Mouse (Mus musculus): ENCODE data around the gene Fam173a. TPM values are rescaled to one million over a fixed set of nuclear protein-coding genes. Genes with fewer than 3 reads are reported as not detected.
A peak's percentile ranks its signal among the peaks of the same experiment; 100 is the strongest.

The Fam173a gene
- polyA plus RNA-seq, 1 experiment from 2014 or later, result 93.8 TPM

GRCm38 (mm10) chr17:25825311-25825710, 32.6 kb upstream of the Fam173a start:
- Histone ChIP-seq H3K4me3 (ENCODE audit: low read depth, low read length) (no peak overlapping the region), H3K9ac (ENCODE audit: low read length) (no peak overlapping the region), H3K36me3 (ENCODE audit: control insufficient read depth, insufficient read depth, low read length) (peaks cover 29% of the 10 kb centered on the region), H3K27me3 (replicated peaks; ENCODE audit: control insufficient read depth, insufficient read depth, low read length) (peaks cover 11% of the 10 kb centered on the region), H3K9me3 (ENCODE audit: control insufficient read depth, low read length) (no peaks in the 10 kb centered on the region), H3K4me1 (replicated peaks; ENCODE audit: control insufficient read depth, insufficient read depth, low read length) (peaks cover 29% of the 10 kb centered on the region), H3K27ac (ENCODE audit: low read depth) (no peak overlapping the region), H3K4me2 (ENCODE audit: low read length) (peak overlapping the region; percentile 92; the same call in 1 of the 2 replicates)
- ATAC-seq (replicated peaks; ENCODE audit: low FRiP score, low TSS enrichment, low read depth), result no peak
- no peak for DNase-seq (ENCODE audit: low spot score)
- WGBS, result 94% methylated on average over 6 of the region's 6 CpGs

- Histone ChIP-seq H3K36me3 (ENCODE audit: control insufficient read depth, insufficient read depth, low read length) (peaks cover 24% of the 10 kb centered on the region), H3K4me2 (ENCODE audit: low read length) (peak overlapping the region; percentile 92), H3K9ac (ENCODE audit: low read length) (peak overlapping the region; percentile 62; the same call in 1 of the 2 replicates), H3K4me3 (ENCODE audit: low read depth, low read length) (peak overlapping the region; percentile 77; the same call in 1 of the 2 replicates), H3K9me3 (ENCODE audit: control insufficient read depth, low read length) (no peaks in the 10 kb centered on the region), H3K27ac (ENCODE audit: low read depth) (no peak overlapping the region), H3K27me3 (replicated peaks; ENCODE audit: control insufficient read depth, insufficient read depth, low read length) (peaks cover 18% of the 10 kb centered on the region), H3K4me1 (replicated peaks; ENCODE audit: control insufficient read depth, insufficient read depth, low read length) (peaks cover 21% of the 10 kb centered on the region)
- DNase-seq (ENCODE audit: low spot score) (no peak), ATAC-seq (replicated peaks; ENCODE audit: low FRiP score, low TSS enrichment, low read depth) (no peak)
- 66% methylated on average over 17 of the region's 17 CpGs for WGBS
Observed at GRCm38 (mm10) chr17:25824362-25825142, 31.9 kb upstream of the Fam173a start.

DNA sequence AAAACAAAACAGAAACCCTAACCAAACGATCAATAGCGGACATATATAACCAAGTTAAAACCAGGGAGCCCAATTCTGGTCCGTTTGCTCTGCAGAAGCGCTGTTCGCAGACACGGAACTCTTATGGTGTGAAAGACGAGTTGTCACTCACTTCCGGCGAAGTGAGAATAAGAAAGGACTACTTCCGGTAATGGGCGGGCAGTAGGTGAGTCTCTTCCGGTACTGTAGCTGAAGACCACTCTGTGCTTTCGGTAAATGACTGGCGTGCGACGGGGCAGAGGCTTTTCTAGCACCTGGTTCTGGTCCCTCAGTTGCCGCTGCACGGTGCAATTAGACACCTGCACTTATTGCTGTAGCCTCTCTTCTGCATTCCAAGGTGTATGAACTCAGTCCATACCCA, 30.8 kb upstream of the Fam173a start, which contains the start of gene Wdr24:
Gene Wdr24 (plus strand): TSS at position 176 of the 400 bp plus-strand sequence.
- H3K4me2 ChIP-seq (ENCODE audit: low read length), result peak within 1 kb of the TSS; percentile 92
- peaks cover 29% of the 10 kb centered on the region for H3K27me3 ChIP-seq (replicated peaks; ENCODE audit: control insufficient read depth, insufficient read depth, low read length)
- H3K4me1 ChIP-seq (replicated peaks; ENCODE audit: control insufficient read depth, insufficient read depth, low read length), result peaks cover 19% of the 10 kb centered on the region
- peaks cover 24% of the 10 kb centered on the region for H3K36me3 ChIP-seq (ENCODE audit: control insufficient read depth, insufficient read depth, low read length)
- DNase-seq (ENCODE audit: low spot score) (peak; percentile 79), ATAC-seq (replicated peaks; ENCODE audit: low FRiP score, low TSS enrichment, low read depth) (0 out of 2 replicates have a peak, but pooled peaks have one; percentile 49)
- H3K9ac ChIP-seq (ENCODE audit: low read length), result peak within 1 kb of the TSS; percentile 62
- H3K27ac ChIP-seq (ENCODE audit: low read depth), result peak within 1 kb of the TSS; percentile 38
- under 1% methylated on average over 18 of the region's 18 CpGs for WGBS
- H3K4me3 ChIP-seq (ENCODE audit: low read depth, low read length), result peak within 1 kb of the TSS; percentile 77
- no peaks in the 10 kb centered on the region for H3K9me3 ChIP-seq (ENCODE audit: control insufficient read depth, low read length)

- peaks cover 40% of the 10 kb centered on the region for H3K27me3 ChIP-seq (replicated peaks; ENCODE audit: control insufficient read depth, insufficient read depth, low read length)
- no peaks in the 10 kb centered on the region for H3K36me3 ChIP-seq (ENCODE audit: control insufficient read depth, insufficient read depth, low read length)
- H3K27ac ChIP-seq (ENCODE audit: low read depth), result no peak overlapping the region
- 5% methylated on average over 46 of the region's 46 CpGs for WGBS
- no peak overlapping the region for H3K9ac ChIP-seq (ENCODE audit: low read length)
- H3K4me3 ChIP-seq (ENCODE audit: low read depth, low read length), result no peak overlapping the region
- no peaks in the 10 kb centered on the region for H3K9me3 ChIP-seq (ENCODE audit: control insufficient read depth, low read length)
- ATAC-seq (replicated peaks; ENCODE audit: low FRiP score, low TSS enrichment, low read depth) (peak; percentile 41), DNase-seq (ENCODE audit: low spot score) (no peak)
- peak overlapping the region; percentile 25 for H3K4me2 ChIP-seq (ENCODE audit: low read length)
- H3K4me1 ChIP-seq (replicated peaks; ENCODE audit: control insufficient read depth, insufficient read depth, low read length), result peaks cover 3% of the 10 kb centered on the region
Observed at GRCm38 (mm10) chr17:25818851-25819780, 26.4 kb upstream of the Fam173a start.

GRCm38 (mm10) chr17:25817662-25818061, 25.0 kb upstream of the Fam173a start:
- no peak overlapping the region for H3K4me2 ChIP-seq (ENCODE audit: low read length)
- peaks cover 43% of the 10 kb centered on the region for H3K27me3 ChIP-seq (replicated peaks; ENCODE audit: control insufficient read depth, insufficient read depth, low read length)
- no peaks in the 10 kb centered on the region for H3K9me3 ChIP-seq (ENCODE audit: control insufficient read depth, low read length)
- H3K9ac ChIP-seq (ENCODE audit: low read length), result no peak overlapping the region
- ATAC-seq (replicated peaks; ENCODE audit: low FRiP score, low TSS enrichment, low read depth) (no peak), DNase-seq (ENCODE audit: low spot score) (no peak)
- 77% methylated on average over 11 of the region's 11 CpGs for WGBS
- no peaks in the 10 kb centered on the region for H3K4me1 ChIP-seq (replicated peaks; ENCODE audit: control insufficient read depth, insufficient read depth, low read length)
- no peaks in the 10 kb centered on the region for H3K36me3 ChIP-seq (ENCODE audit: control insufficient read depth, insufficient read depth, low read length)
- H3K4me3 ChIP-seq (ENCODE audit: low read depth, low read length), result no peak overlapping the region
- no peak overlapping the region for H3K27ac ChIP-seq (ENCODE audit: low read depth)

GRCm38 (mm10) chr17:25813471-25813870, 20.8 kb upstream of the Fam173a start:
- Histone ChIP-seq H3K4me1 (replicated peaks; ENCODE audit: control insufficient read depth, insufficient read depth, low read length) (peaks cover 11% of the 10 kb centered on the region), H3K4me2 (ENCODE audit: low read length) (no peak overlapping the region; the same call in 1 of the 2 replicates), H3K27me3 (replicated peaks; ENCODE audit: control insufficient read depth, insufficient read depth, low read length) (peaks cover 40% of the 10 kb centered on the region), H3K9me3 (ENCODE audit: control insufficient read depth, low read length) (no peaks in the 10 kb centered on the region), H3K9ac (ENCODE audit: low read length) (no peak overlapping the region), H3K4me3 (ENCODE audit: low read depth, low read length) (no peak overlapping the region), H3K36me3 (ENCODE audit: control insufficient read depth, insufficient read depth, low read length) (no peaks in the 10 kb centered on the region), H3K27ac (ENCODE audit: low read depth) (no peak overlapping the region)
- peak; percentile 37; the same call in 1 of the 2 replicates for ATAC-seq (replicated peaks; ENCODE audit: low FRiP score, low TSS enrichment, low read depth)
- DNase-seq (ENCODE audit: low spot score), result peak; percentile 99
- 3% methylated on average over 20 of the region's 20 CpGs for WGBS

DNA sequence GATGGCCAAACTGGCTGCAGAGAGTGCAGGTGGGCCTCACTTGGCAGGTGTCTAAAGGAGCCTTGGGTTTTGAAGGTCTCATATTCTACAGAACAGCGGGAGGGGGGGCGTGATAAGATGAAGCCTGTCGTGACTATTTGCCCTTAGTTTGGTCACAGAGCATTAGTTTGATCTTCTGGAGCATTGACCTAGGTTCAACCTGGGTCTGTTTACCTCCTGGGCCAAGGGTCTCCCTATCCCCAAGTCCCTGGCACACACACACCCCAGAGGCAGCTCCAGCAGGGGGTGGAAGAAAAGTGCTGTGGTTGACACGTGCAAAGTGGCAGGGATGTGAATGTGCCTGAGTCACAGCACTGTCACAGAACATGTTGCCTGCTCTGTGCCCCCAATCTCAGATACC, 18.2 kb upstream of the Fam173a start:
- H3K27me3 ChIP-seq (replicated peaks; ENCODE audit: control insufficient read depth, insufficient read depth, low read length), result peaks cover 34% of the 10 kb centered on the region
- no peak for ATAC-seq (replicated peaks; ENCODE audit: low FRiP score, low TSS enrichment, low read depth)
- no peak overlapping the region for H3K4me3 ChIP-seq (ENCODE audit: low read depth, low read length)
- H3K36me3 ChIP-seq (ENCODE audit: control insufficient read depth, insufficient read depth, low read length), result no peaks in the 10 kb centered on the region
- no peak overlapping the region for H3K27ac ChIP-seq (ENCODE audit: low read depth)
- H3K4me2 ChIP-seq (ENCODE audit: low read length), result no peak overlapping the region
- no peaks in the 10 kb centered on the region for H3K9me3 ChIP-seq (ENCODE audit: control insufficient read depth, low read length)
- no peak for DNase-seq (ENCODE audit: low spot score)
- H3K4me1 ChIP-seq (replicated peaks; ENCODE audit: control insufficient read depth, insufficient read depth, low read length), result peaks cover 12% of the 10 kb centered on the region
- 84% methylated on average over 4 of the region's 4 CpGs for WGBS
- H3K9ac ChIP-seq (ENCODE audit: low read length), result no peak overlapping the region

DNA sequence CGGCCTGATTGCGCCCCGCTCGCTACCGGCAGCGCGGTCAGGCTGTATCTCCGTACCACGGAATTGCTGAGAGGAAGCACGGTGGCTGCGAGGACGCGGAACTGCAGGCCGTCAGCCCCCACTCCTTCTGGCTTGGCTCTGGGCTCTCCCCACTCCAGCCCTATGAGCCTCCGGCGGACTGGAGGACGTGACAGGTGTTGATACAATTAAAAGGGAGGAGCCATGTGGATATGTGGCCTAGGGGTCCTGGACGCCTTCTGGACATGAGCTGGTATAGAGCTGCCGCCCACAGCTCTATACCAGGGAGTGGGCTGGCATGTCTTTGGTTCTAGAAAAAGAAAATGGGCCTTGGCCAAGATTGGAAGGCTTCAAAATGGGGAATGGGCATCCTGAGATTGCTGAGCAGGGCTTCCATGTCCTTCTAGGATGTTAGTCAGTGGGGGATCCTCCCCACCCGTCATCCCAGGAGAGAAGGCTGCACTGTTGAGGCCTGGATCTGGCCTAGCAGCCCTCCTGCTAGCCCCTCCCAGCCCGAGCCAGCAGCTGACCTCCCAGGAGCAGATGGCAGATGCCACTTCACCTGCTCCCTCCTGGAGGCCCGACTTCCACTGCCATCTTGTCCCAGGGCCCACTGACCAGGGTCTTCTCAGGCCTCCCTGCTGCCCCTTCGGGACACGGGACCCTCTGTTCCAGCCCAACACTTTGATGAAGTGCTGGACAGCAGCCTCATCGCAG, 17.1 kb upstream of the Fam173a start:
- WGBS, result 4% methylated on average over 21 of the region's 25 CpGs
- no peaks in the 10 kb centered on the region for H3K36me3 ChIP-seq (ENCODE audit: control insufficient read depth, insufficient read depth, low read length)
- H3K4me3 ChIP-seq (ENCODE audit: low read depth, low read length), result peak overlapping the region; percentile 60
- no peaks in the 10 kb centered on the region for H3K9me3 ChIP-seq (ENCODE audit: control insufficient read depth, low read length)
- no peak overlapping the region for H3K27ac ChIP-seq (ENCODE audit: low read depth)
- H3K4me1 ChIP-seq (replicated peaks; ENCODE audit: control insufficient read depth, insufficient read depth, low read length), result peaks cover 12% of the 10 kb centered on the region
- DNase-seq (ENCODE audit: low spot score) (no peak), ATAC-seq (replicated peaks; ENCODE audit: low FRiP score, low TSS enrichment, low read depth) (no peak)
- peak overlapping the region; percentile 53 for H3K9ac ChIP-seq (ENCODE audit: low read length)
- H3K4me2 ChIP-seq (ENCODE audit: low read length), result peak overlapping the region; percentile 96
- H3K27me3 ChIP-seq (replicated peaks; ENCODE audit: control insufficient read depth, insufficient read depth, low read length), result peaks cover 34% of the 10 kb centered on the region

All from intestine, embryonic 14.5 days (tissue).